In genomic region chr2:83694061-83694460, GRCm38 (mm10) we compare ENCODE assay signal across 19 mouse cellular contexts.
"Had no signal": no experiment of that assay in that cellular context is flagged by ENCODE, and none has a peak within 500 bp of the region (broad histone marks: within the 10 kb centered on the region; RNA-seq: fewer than 3 reads in every experiment).

No protein-coding gene starts in this region.

- DNase-seq: kidney, postnatal 25 days; layer of hippocampus, adult 9-11 months; liver, postnatal 0 days; lung, embryonic 14.5 days; midbrain, embryonic 14.5 days; retina, postnatal 1 day; right cerebral cortex, postnatal 25 days; spleen, adult 18-20 months; thymus, postnatal 25 days had no signal

- H3K27me3 ChIP-seq: limb, embryonic 15.5 days; neural tube, embryonic 13.5 days; stomach, embryonic 15.5 days had no signal

- H3K9me3 ChIP-seq: limb, embryonic 15.5 days; stomach, embryonic 15.5 days had no signal

- ATAC-seq: liver, postnatal 0 days; lung, postnatal 0 days had no signal

- H3K4me3 ChIP-seq: layer of hippocampus, adult 2 months; limb, embryonic 15.5 days; myocyte; neural tube, embryonic 13.5 days; stomach, embryonic 15.5 days had no signal

- H3K27ac ChIP-seq: kidney, postnatal 0 days; layer of hippocampus, adult 2 months; limb, embryonic 15.5 days; liver, embryonic 14.5 days; macrophage; neural tube, embryonic 13.5 days; stomach, embryonic 15.5 days had no signal

- H3K4me2 ChIP-seq: limb, embryonic 15.5 days; liver, embryonic 11.5 days; lung, embryonic 14.5 days; neural tube, embryonic 13.5 days; stomach, embryonic 15.5 days had no signal

- H3K4me1 ChIP-seq: limb, embryonic 15.5 days; stomach, embryonic 15.5 days had no signal

- H3K36me3 ChIP-seq: limb, embryonic 15.5 days; stomach, embryonic 15.5 days had no signal

- H3K9ac ChIP-seq: limb, embryonic 15.5 days; liver, embryonic 14.5 days; liver, postnatal 0 days; lung, embryonic 14.5 days; neural tube, embryonic 13.5 days; stomach, embryonic 15.5 days had no signal
